Mouse (Mus musculus): ENCODE measurements around the gene Clasp1. TPM values are rescaled to one million over a fixed set of nuclear protein-coding genes. Genes with fewer than 3 reads are reported as not detected.

Clasp1 gene
- polyA plus RNA-seq, 1 experiment from 2014 or later = 118 TPM

DNA sequence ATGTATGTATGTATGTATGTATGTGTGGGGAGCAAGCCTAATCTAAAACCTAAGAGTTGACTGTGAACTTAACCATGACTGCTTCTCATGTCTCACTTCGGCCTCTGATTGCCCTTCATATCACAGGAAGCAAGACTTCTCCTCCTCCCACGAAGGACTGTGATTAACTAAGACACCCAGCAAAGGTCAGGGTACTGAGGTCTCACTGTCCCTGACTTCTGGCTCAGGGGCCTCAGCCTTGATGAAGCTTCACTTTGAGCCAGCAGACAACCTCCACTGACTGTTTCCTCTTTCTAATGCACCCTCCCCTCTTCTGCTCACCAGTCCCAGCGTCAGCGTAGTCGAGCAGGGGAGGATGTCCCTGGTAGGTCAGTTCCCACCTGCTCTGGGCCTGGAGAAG, 166.1 kb downstream of the Clasp1 start:
- WGBS = 96% methylated on average over 5 of the region's 5 CpGs
- Histone ChIP-seq H3K27ac (no peak overlapping the region), H3K9ac (no peak overlapping the region), H3K4me2 (no peak overlapping the region), H3K4me1 (no peaks in the 10 kb centered on the region), H3K27me3 (no peaks in the 10 kb centered on the region), H3K9me3 (replicated peaks) (no peaks in the 10 kb centered on the region), H3K36me3 (ENCODE audit: poor library complexity, severe bottlenecking) (peaks cover 87% of the 10 kb centered on the region), H3K4me3 (no peak overlapping the region)
- ATAC-seq = no peak

GRCm38 (mm10) chr1:118559716-118560115, 170.9 kb downstream of the Clasp1 start:
- Histone ChIP-seq H3K4me1 (no peaks in the 10 kb centered on the region), H3K36me3 (ENCODE audit: poor library complexity, severe bottlenecking) (peaks cover 87% of the 10 kb centered on the region), H3K27me3 (no peaks in the 10 kb centered on the region), H3K27ac (no peak overlapping the region), H3K4me2 (no peak overlapping the region), H3K9ac (no peak overlapping the region), H3K4me3 (no peak overlapping the region), H3K9me3 (replicated peaks) (no peaks in the 10 kb centered on the region)
- ATAC-seq = no peak
- WGBS = 95% methylated on average over 2 of the region's 2 CpGs

GRCm38 (mm10) chr1:118564561-118564960, 175.7 kb downstream of the Clasp1 start:
- H3K36me3 ChIP-seq (ENCODE audit: poor library complexity, severe bottlenecking) = peaks cover 93% of the 10 kb centered on the region
- no peak overlapping the region for H3K4me3 ChIP-seq
- ATAC-seq = no peak
- no peak overlapping the region for H3K9ac ChIP-seq
- H3K9me3 ChIP-seq (replicated peaks) = no peaks in the 10 kb centered on the region
- H3K27ac ChIP-seq = no peak overlapping the region
- H3K4me1 ChIP-seq = no peaks in the 10 kb centered on the region
- H3K27me3 ChIP-seq = no peaks in the 10 kb centered on the region
- no peak overlapping the region for H3K4me2 ChIP-seq

- 97% methylated on average over 3 of the region's 3 CpGs for WGBS
- no peak overlapping the region for H3K9ac ChIP-seq
- H3K27me3 ChIP-seq = no peaks in the 10 kb centered on the region
- H3K4me1 ChIP-seq = no peaks in the 10 kb centered on the region
- ATAC-seq = no peak
- H3K36me3 ChIP-seq (ENCODE audit: poor library complexity, severe bottlenecking) = peaks cover 93% of the 10 kb centered on the region
- no peak overlapping the region for H3K4me3 ChIP-seq
- no peak overlapping the region for H3K4me2 ChIP-seq
- no peaks in the 10 kb centered on the region for H3K9me3 ChIP-seq (replicated peaks)
- H3K27ac ChIP-seq = no peak overlapping the region
Measured at GRCm38 (mm10) chr1:118567659-118568058, 178.8 kb downstream of the Clasp1 start.

- Histone ChIP-seq H3K9ac (no peak overlapping the region), H3K4me3 (no peak overlapping the region), H3K4me1 (no peaks in the 10 kb centered on the region), H3K4me2 (no peak overlapping the region), H3K36me3 (ENCODE audit: poor library complexity, severe bottlenecking) (peaks cover 61% of the 10 kb centered on the region), H3K27ac (no peak overlapping the region), H3K27me3 (no peaks in the 10 kb centered on the region), H3K9me3 (replicated peaks) (no peaks in the 10 kb centered on the region)
- WGBS = 96% methylated on average over 2 of the region's 2 CpGs
- ATAC-seq = no peak
Measured at GRCm38 (mm10) chr1:118580174-118580702, 191.4 kb downstream of the Clasp1 start.

DNA sequence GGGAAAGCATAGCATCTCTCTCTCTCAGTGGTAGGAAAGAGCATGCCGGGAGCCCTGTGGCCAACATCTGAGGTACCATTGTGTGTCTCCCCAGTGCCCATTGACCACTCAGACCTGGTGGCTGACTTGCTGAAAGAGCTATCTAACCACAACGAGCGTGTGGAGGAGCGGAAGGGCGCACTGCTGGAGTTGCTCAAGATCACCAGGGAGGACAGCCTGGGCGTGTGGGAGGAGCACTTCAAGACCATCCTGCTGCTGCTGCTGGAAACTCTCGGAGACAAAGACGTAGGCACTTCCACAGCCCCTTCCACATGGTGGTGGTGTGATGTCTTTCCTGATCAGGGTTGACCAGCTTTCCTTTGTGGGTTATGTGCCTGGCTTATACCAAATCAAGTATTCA, 192.3 kb downstream of the Clasp1 start:
- no peak for ATAC-seq
- no peak overlapping the region for H3K4me2 ChIP-seq
- no peak overlapping the region for H3K27ac ChIP-seq
- no peaks in the 10 kb centered on the region for H3K27me3 ChIP-seq
- no peaks in the 10 kb centered on the region for H3K4me1 ChIP-seq
- H3K4me3 ChIP-seq = no peak overlapping the region
- H3K9me3 ChIP-seq (replicated peaks) = no peaks in the 10 kb centered on the region
- peaks cover 52% of the 10 kb centered on the region for H3K36me3 ChIP-seq (ENCODE audit: poor library complexity, severe bottlenecking)
- H3K9ac ChIP-seq = no peak overlapping the region
- 92% methylated on average over 8 of the region's 8 CpGs for WGBS

- no peak overlapping the region for H3K4me2 ChIP-seq
- H3K4me3 ChIP-seq = no peak overlapping the region
- 77% methylated on average over 5 of the region's 5 CpGs for WGBS
- no peaks in the 10 kb centered on the region for H3K4me1 ChIP-seq
- no peak overlapping the region for H3K27ac ChIP-seq
- ATAC-seq = 0 out of 2 replicates have a peak, but pooled peaks have one; percentile 24
- H3K36me3 ChIP-seq (ENCODE audit: poor library complexity, severe bottlenecking) = peaks cover 56% of the 10 kb centered on the region
- no peak overlapping the region for H3K9ac ChIP-seq
- H3K27me3 ChIP-seq = no peaks in the 10 kb centered on the region
- no peaks in the 10 kb centered on the region for H3K9me3 ChIP-seq (replicated peaks)
Measured at GRCm38 (mm10) chr1:118589721-118590120, 200.9 kb downstream of the Clasp1 start.

GRCm38 (mm10) chr1:118592933-118593332, 204.1 kb downstream of the Clasp1 start:
- H3K9me3 ChIP-seq (replicated peaks) = no peaks in the 10 kb centered on the region
- WGBS = 91% methylated on average over 4 of the region's 4 CpGs
- H3K4me3 ChIP-seq = no peak overlapping the region
- no peak for ATAC-seq
- no peak overlapping the region for H3K4me2 ChIP-seq
- no peak overlapping the region for H3K9ac ChIP-seq
- peaks cover 88% of the 10 kb centered on the region for H3K36me3 ChIP-seq (ENCODE audit: poor library complexity, severe bottlenecking)
- no peaks in the 10 kb centered on the region for H3K27me3 ChIP-seq
- H3K27ac ChIP-seq = no peak overlapping the region
- no peaks in the 10 kb centered on the region for H3K4me1 ChIP-seq

- Histone ChIP-seq H3K9me3 (replicated peaks) (no peaks in the 10 kb centered on the region), H3K4me3 (no peak overlapping the region), H3K9ac (no peak overlapping the region), H3K36me3 (ENCODE audit: poor library complexity, severe bottlenecking) (peaks cover 98% of the 10 kb centered on the region), H3K27ac (no peak overlapping the region), H3K27me3 (no peaks in the 10 kb centered on the region), H3K4me1 (no peaks in the 10 kb centered on the region), H3K4me2 (no peak overlapping the region)
- 90% methylated on average over 2 of the region's 2 CpGs for WGBS
- no peak for ATAC-seq
Measured at GRCm38 (mm10) chr1:118595395-118595794, 206.5 kb downstream of the Clasp1 start.

GRCm38 (mm10) chr1:118597475-118598213, 208.8 kb downstream of the Clasp1 start:
- WGBS = 91% methylated on average over 2 of the region's 2 CpGs
- no peak overlapping the region for H3K4me3 ChIP-seq
- no peak overlapping the region for H3K4me2 ChIP-seq
- H3K9ac ChIP-seq = no peak overlapping the region
- H3K9me3 ChIP-seq (replicated peaks) = no peaks in the 10 kb centered on the region
- peaks cover 99% of the 10 kb centered on the region for H3K36me3 ChIP-seq (ENCODE audit: poor library complexity, severe bottlenecking)
- H3K27ac ChIP-seq = no peak overlapping the region
- no peak for ATAC-seq
- H3K4me1 ChIP-seq = no peaks in the 10 kb centered on the region
- no peaks in the 10 kb centered on the region for H3K27me3 ChIP-seq

GRCm38 (mm10) chr1:118598339-118598738, 209.5 kb downstream of the Clasp1 start:
- Histone ChIP-seq H3K4me1 (no peaks in the 10 kb centered on the region), H3K36me3 (ENCODE audit: poor library complexity, severe bottlenecking) (peaks cover 99% of the 10 kb centered on the region), H3K4me2 (no peak overlapping the region), H3K9me3 (replicated peaks) (no peaks in the 10 kb centered on the region), H3K27ac (no peak overlapping the region), H3K27me3 (no peaks in the 10 kb centered on the region), H3K4me3 (no peak overlapping the region), H3K9ac (no peak overlapping the region)
- no peak for ATAC-seq
- 86% methylated on average over 3 of the region's 3 CpGs for WGBS

DNA sequence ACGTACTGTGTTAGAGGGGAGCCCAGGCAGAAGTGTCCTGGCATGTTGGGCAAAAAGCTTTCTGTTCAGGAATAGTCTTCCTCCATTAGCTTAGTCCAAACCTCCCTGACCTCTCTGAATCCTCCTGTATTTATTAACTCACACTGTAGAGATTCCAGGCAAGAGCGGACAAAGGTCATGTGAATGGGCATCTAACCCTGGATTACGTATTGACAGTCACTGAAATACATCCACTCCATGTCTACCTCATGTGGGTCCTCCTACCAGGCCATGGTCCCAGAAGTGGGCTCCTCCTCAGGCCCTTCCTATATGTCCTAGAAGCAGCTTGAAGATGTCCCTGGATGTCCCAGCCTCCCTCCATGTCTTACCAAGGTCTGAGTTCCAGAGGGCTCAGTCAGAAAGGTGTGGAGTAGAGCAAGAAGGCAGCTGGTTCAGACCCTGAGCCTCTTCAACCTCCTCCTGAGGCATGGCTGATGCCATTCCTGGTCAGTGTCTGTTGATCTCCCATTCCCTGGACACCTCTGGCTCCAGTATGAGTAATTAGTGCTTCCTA, 224.8 kb downstream of the Clasp1 start:
- no peak overlapping the region for H3K9ac ChIP-seq
- no peak overlapping the region for H3K4me2 ChIP-seq
- ATAC-seq = no peak
- H3K4me1 ChIP-seq = no peaks in the 10 kb centered on the region
- H3K4me3 ChIP-seq = no peak overlapping the region
- no peak overlapping the region for H3K27ac ChIP-seq
- H3K27me3 ChIP-seq = no peaks in the 10 kb centered on the region
- H3K9me3 ChIP-seq (replicated peaks) = no peaks in the 10 kb centered on the region
- 85% methylated on average over 3 of the region's 3 CpGs for WGBS
- H3K36me3 ChIP-seq (ENCODE audit: poor library complexity, severe bottlenecking) = peaks cover 19% of the 10 kb centered on the region
